ENCODE assay signal across 16 mouse cellular contexts in the genomic region with DNA sequence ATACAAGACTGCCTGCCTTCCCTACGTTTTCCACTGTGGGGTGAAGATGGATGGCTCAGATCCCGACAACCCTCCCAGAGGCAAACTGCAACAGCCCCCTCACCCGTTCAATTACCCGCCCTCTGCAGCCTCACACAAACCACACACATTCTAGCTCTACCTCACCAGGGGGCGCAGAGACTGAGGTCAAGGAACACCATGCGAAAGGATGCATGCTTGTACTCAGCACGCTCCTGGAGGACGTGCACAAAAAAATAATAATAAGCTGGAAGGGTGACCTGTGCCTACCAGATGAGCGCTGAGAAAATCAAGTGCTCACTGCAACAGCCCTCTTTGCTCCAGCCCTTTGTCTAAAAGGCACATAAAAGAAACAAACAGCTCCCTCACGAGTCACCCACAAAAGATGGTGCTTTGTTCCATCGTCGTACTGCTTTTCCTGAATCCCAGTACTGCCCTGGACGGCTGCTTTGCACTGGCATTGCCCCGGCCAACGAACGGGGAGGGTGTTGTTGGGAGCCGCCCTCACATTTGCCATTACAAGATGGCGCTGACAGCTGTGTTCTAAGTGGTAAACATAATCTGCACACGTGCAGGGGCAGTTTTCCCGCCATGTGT.
A peak's percentile ranks its signal among the peaks of the same experiment; 100 is the strongest.
DNase-seq lines count a peak whose midpoint lies in the region; ATAC-seq and TF ChIP-seq lines count a peak whose summit lies in the region.
"Had no signal": no experiment of that assay in that cellular context is flagged by ENCODE, and none has a peak within 500 bp of the region (broad histone marks: within the 10 kb centered on the region; RNA-seq: fewer than 3 reads in every experiment).

No protein-coding gene starts in this region.

- no peak overlapping the region for H3K4me3 ChIP-seq in hindbrain, embryonic 10.5 days
- H3K4me3 ChIP-seq in hindbrain, embryonic 12.5 days: no peak overlapping the region
- H3K4me3 ChIP-seq in midbrain, postnatal 0 days (ENCODE audit: low read depth, low read length): no peak overlapping the region
- H3K4me3 ChIP-seq in midbrain, embryonic 14.5 days (replicated peaks; ENCODE audit: low read depth, low read length): no peak overlapping the region
- H3K4me3 ChIP-seq in hindbrain, embryonic 11.5 days (ENCODE audit: low read depth, low read length): no peak overlapping the region
- H3K4me3 ChIP-seq in stomach, postnatal 0 days (ENCODE audit: low read depth, low read length): no peak overlapping the region
- H3K4me3 ChIP-seq in heart, adult 2 months: no peak overlapping the region
- H3K4me3 ChIP-seq: megakaryocyte, embryonic 14.5 days; myocyte had no signal

- H3K9ac ChIP-seq in hindbrain, embryonic 12.5 days: no peak overlapping the region
- no peak overlapping the region for H3K9ac ChIP-seq in midbrain, postnatal 0 days (replicated peaks; ENCODE audit: low read length, poor library complexity, severe bottlenecking)
- no peak overlapping the region for H3K9ac ChIP-seq in midbrain, embryonic 14.5 days (replicated peaks; ENCODE audit: low read length)
- no peak overlapping the region for H3K9ac ChIP-seq in hindbrain, embryonic 11.5 days (ENCODE audit: low read depth, low read length)
- H3K9ac ChIP-seq in stomach, postnatal 0 days (ENCODE audit: low read length): no peak overlapping the region
- H3K9ac ChIP-seq in heart, adult 2 months (ENCODE audit: low read depth, low read length): no peak overlapping the region

- no peaks in the 10 kb centered on the region for H3K9me3 ChIP-seq in hindbrain, embryonic 10.5 days
- H3K9me3 ChIP-seq in hindbrain, embryonic 12.5 days (replicated peaks): no peaks in the 10 kb centered on the region
- H3K9me3 ChIP-seq in midbrain, postnatal 0 days (ENCODE audit: low read length): no peaks in the 10 kb centered on the region
- H3K9me3 ChIP-seq in midbrain, embryonic 14.5 days (ENCODE audit: control insufficient read depth, low read length): no peaks in the 10 kb centered on the region
- no peaks in the 10 kb centered on the region for H3K9me3 ChIP-seq in hindbrain, embryonic 11.5 days (ENCODE audit: control insufficient read depth, low read length)
- no peaks in the 10 kb centered on the region for H3K9me3 ChIP-seq in stomach, postnatal 0 days (ENCODE audit: control insufficient read depth, low read length)
- H3K9me3 ChIP-seq: megakaryocyte, embryonic 14.5 days had no signal

- WGBS in hindbrain, embryonic 10.5 days: 69% methylated on average over 20 of the region's 20 CpGs
- WGBS in hindbrain, embryonic 12.5 days: 61% methylated on average over 19 of the region's 20 CpGs
- WGBS in midbrain, postnatal 0 days: 62% methylated on average over 19 of the region's 20 CpGs
- 67% methylated on average over 19 of the region's 20 CpGs for WGBS in midbrain, embryonic 14.5 days
- 64% methylated on average over 18 of the region's 20 CpGs for WGBS in hindbrain, embryonic 11.5 days
- WGBS in stomach, postnatal 0 days: 77% methylated on average over 18 of the region's 20 CpGs
- WGBS in heart, adult 2 months: 82% methylated on average over 20 of the region's 20 CpGs

- TF ChIP-seq POLR2A in heart, adult 2 months (IDR thresholded peaks at IDR 0.05; ENCODE audit: insufficient read depth, low read depth, low read length): no peak

- H3K27ac ChIP-seq in hindbrain, embryonic 10.5 days: 0 out of 2 replicates have a peak overlapping the region, but pooled peaks have one; percentile 1
- no peak overlapping the region for H3K27ac ChIP-seq in hindbrain, embryonic 12.5 days
- H3K27ac ChIP-seq in midbrain, postnatal 0 days (ENCODE audit: low read depth, low read length): no peak overlapping the region
- no peak overlapping the region for H3K27ac ChIP-seq in midbrain, embryonic 14.5 days (replicated peaks; ENCODE audit: low read depth, low read length)
- H3K27ac ChIP-seq in hindbrain, embryonic 11.5 days (ENCODE audit: low read depth, low read length): no peak overlapping the region
- no peak overlapping the region for H3K27ac ChIP-seq in stomach, postnatal 0 days (replicated peaks)
- H3K27ac ChIP-seq in heart, adult 2 months: no peak overlapping the region

- no peak; the same call in 1 of the 2 replicates for ATAC-seq in hindbrain, embryonic 12.5 days (ENCODE audit: low FRiP score)
- no peak for ATAC-seq in midbrain, postnatal 0 days (ENCODE audit: low FRiP score)
- no peak for ATAC-seq in midbrain, embryonic 14.5 days (ENCODE audit: low FRiP score, low TSS enrichment)
- ATAC-seq in hindbrain, embryonic 11.5 days (ENCODE audit: low FRiP score): peak; percentile 33; the same call in 1 of the 2 replicates
- ATAC-seq in stomach, postnatal 0 days (ENCODE audit: low FRiP score, low TSS enrichment): no peak
- ATAC-seq: activated CD4-positive, CD25-positive, alpha-beta regulatory T cell, adult 4 months had no signal

- H3K4me1 ChIP-seq in hindbrain, embryonic 10.5 days (replicated peaks): peaks cover 42% of the 10 kb centered on the region
- H3K4me1 ChIP-seq in hindbrain, embryonic 12.5 days: peaks cover 28% of the 10 kb centered on the region
- peaks cover 11% of the 10 kb centered on the region; the same call in 1 of the 2 replicates for H3K4me1 ChIP-seq in midbrain, postnatal 0 days (ENCODE audit: insufficient read depth, low read length)
- H3K4me1 ChIP-seq in midbrain, embryonic 14.5 days (ENCODE audit: control insufficient read depth, insufficient read depth, low read length): peaks cover 15% of the 10 kb centered on the region
- no peaks in the 10 kb centered on the region for H3K4me1 ChIP-seq in hindbrain, embryonic 11.5 days (replicated peaks; ENCODE audit: control insufficient read depth, insufficient read depth, low read length)
- H3K4me1 ChIP-seq in stomach, postnatal 0 days (replicated peaks; ENCODE audit: control insufficient read depth, insufficient read depth): 0 out of 2 replicates have a peak, but pooled peaks cover 2% of the 10 kb centered on the region
- no peaks in the 10 kb centered on the region; the same call in 1 of the 2 replicates for H3K4me1 ChIP-seq in heart, adult 2 months (ENCODE audit: control insufficient read depth, insufficient read depth, low read length)

- no peak for TF ChIP-seq EP300 in stomach, postnatal 0 days (optimal IDR thresholded peaks at IDR 0.05)
- no peak for TF ChIP-seq EP300 in heart, adult 2 months (IDR thresholded peaks at IDR 0.05; ENCODE audit: insufficient read depth, low read depth, low read length)

- intact Hi-C loops in heart, adult 2 months (cut with DNase I): no loop called here

- H3K36me3 ChIP-seq in hindbrain, embryonic 10.5 days: no peaks in the 10 kb centered on the region
- no peaks in the 10 kb centered on the region for H3K36me3 ChIP-seq in hindbrain, embryonic 12.5 days
- H3K36me3 ChIP-seq in midbrain, postnatal 0 days (ENCODE audit: insufficient read depth, low read length): no peaks in the 10 kb centered on the region
- no peaks in the 10 kb centered on the region for H3K36me3 ChIP-seq in midbrain, embryonic 14.5 days (ENCODE audit: control insufficient read depth, insufficient read depth, low read length)
- no peaks in the 10 kb centered on the region for H3K36me3 ChIP-seq in hindbrain, embryonic 11.5 days (ENCODE audit: control insufficient read depth, insufficient read depth, low read length)
- no peaks in the 10 kb centered on the region for H3K36me3 ChIP-seq in stomach, postnatal 0 days (ENCODE audit: control insufficient read depth, insufficient read depth, low read length)
- no peaks in the 10 kb centered on the region for H3K36me3 ChIP-seq in heart, adult 2 months (ENCODE audit: control insufficient read depth, insufficient read depth, low read length)
- H3K36me3 ChIP-seq: G1E had no signal

- TF ChIP-seq CTCF in midbrain, postnatal 0 days (IDR thresholded peaks at IDR 0.05): peak; percentile 27; the same call in 1 of the 2 replicates
- TF ChIP-seq CTCF in stomach, postnatal 0 days (IDR thresholded peaks at IDR 0.05; ENCODE audit: low read depth): 0 out of 2 replicates have a peak, but pooled peaks have one; percentile 13
- TF ChIP-seq CTCF in heart, adult 2 months (IDR thresholded peaks at IDR 0.05): no peak

- no peak overlapping the region for H3K4me2 ChIP-seq in hindbrain, embryonic 12.5 days (replicated peaks)
- no peak overlapping the region for H3K4me2 ChIP-seq in midbrain, postnatal 0 days (ENCODE audit: low read depth, low read length, poor library complexity, severe bottlenecking)
- H3K4me2 ChIP-seq in midbrain, embryonic 14.5 days (ENCODE audit: low read length): no peak overlapping the region
- no peak overlapping the region for H3K4me2 ChIP-seq in hindbrain, embryonic 11.5 days (replicated peaks; ENCODE audit: low read depth, low read length)
- no peak overlapping the region for H3K4me2 ChIP-seq in stomach, postnatal 0 days (replicated peaks; ENCODE audit: low read depth)

- H3K79me2 ChIP-seq in heart, adult 2 months (replicated peaks; ENCODE audit: control insufficient read depth, insufficient read depth, low read length): no peaks in the 10 kb centered on the region

- no peaks in the 10 kb centered on the region for H3K27me3 ChIP-seq in hindbrain, embryonic 10.5 days (ENCODE audit: insufficient read depth, poor library complexity, severe bottlenecking)
- H3K27me3 ChIP-seq in hindbrain, embryonic 12.5 days: no peaks in the 10 kb centered on the region
- H3K27me3 ChIP-seq in midbrain, postnatal 0 days (ENCODE audit: insufficient read depth, low read length): no peaks in the 10 kb centered on the region
- H3K27me3 ChIP-seq in midbrain, embryonic 14.5 days (ENCODE audit: control insufficient read depth, insufficient read depth, low read length): no peaks in the 10 kb centered on the region
- no peaks in the 10 kb centered on the region for H3K27me3 ChIP-seq in hindbrain, embryonic 11.5 days (ENCODE audit: control insufficient read depth, insufficient read depth, low read length)
- no peaks in the 10 kb centered on the region for H3K27me3 ChIP-seq in stomach, postnatal 0 days (ENCODE audit: control insufficient read depth, insufficient read depth, low read length)
- no peaks in the 10 kb centered on the region for H3K27me3 ChIP-seq in heart, adult 2 months (ENCODE audit: control insufficient read depth, insufficient read depth, low read length)
- H3K27me3 ChIP-seq: megakaryocyte, embryonic 14.5 days had no signal

- DNase-seq in hindbrain, embryonic 10.5 days (ENCODE audit: low spot score): no peak
- DNase-seq in midbrain, postnatal 0 days (ENCODE audit: low spot score): no peak
- DNase-seq in midbrain, embryonic 14.5 days: no peak
- no peak for DNase-seq in hindbrain, embryonic 11.5 days (ENCODE audit: low spot score)
- no peak for DNase-seq in stomach, postnatal 0 days (ENCODE audit: low spot score)
- no peak for DNase-seq in layer of hippocampus, postnatal 10 days (ENCODE audit: low spot score in 2 of 2)
- DNase-seq in heart, adult 2 months: no peak
- DNase-seq: cerebellum, adult 9-10 months; kidney, adult 11 months; retina, postnatal 1 day; thymus, adult 2 months had no signal
